Mouse (Mus musculus) retina, embryonic 14.5 days (tissue): Measurements from ENCODE around the gene Tnik.

ENCODE experiments used
- DNase-seq: peaks from one replicate; pipeline ENCODE4 v3.0.0-alpha.2; 2015; ENCODE audit warnings: low spot score

The Tnik gene

DNA sequence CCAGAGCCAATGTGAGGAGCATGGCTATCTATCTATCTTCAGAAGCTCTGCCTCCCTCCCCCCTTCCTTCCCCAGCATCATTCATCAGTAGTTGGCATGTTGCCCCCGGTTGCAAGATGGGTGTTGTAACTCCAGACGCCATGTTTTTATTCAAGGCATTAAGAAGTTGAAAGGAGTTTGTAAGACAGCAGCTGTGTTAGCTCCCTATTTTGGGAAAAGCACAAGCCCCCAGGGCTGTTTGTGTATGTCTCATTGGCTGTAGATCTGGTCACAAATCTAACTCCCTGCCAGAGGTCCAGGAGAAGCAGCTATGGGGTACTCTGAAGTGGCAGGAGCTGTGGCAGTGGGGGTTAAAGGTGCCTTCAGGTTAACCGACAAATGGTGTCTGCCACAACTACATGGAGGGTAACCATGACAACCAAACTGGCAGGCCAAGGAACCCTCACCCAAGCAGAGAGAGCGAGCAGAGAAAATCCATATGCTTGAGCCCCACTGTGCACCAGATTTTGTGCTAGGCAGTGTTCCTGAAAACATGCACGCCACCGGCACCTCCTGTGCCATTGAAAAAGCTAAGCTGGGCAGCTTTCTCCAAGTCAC, 287.6 kb downstream of the Tnik start:
- no peak for DNase-seq

DNA sequence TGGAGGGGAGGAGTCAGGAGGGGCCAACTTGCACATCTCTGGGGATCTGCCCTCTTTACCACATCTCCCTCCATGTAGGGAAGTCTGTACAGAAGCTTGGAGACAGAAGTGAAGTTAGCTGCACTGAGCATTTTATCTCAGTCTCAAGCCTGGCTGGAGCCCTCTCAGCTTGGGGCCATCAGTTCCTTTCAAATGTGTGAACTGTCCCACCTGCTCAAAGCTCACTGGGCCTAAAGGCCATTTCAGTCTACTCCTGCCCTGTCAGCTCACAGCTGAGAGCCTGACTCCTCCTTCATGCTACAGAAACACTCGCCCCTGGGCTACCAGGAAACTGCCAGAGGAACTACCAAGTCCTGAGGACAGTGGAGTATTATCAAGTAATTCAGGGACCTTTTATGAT, 288.7 kb downstream of the Tnik start:
- DNase-seq, result no peak

DNA sequence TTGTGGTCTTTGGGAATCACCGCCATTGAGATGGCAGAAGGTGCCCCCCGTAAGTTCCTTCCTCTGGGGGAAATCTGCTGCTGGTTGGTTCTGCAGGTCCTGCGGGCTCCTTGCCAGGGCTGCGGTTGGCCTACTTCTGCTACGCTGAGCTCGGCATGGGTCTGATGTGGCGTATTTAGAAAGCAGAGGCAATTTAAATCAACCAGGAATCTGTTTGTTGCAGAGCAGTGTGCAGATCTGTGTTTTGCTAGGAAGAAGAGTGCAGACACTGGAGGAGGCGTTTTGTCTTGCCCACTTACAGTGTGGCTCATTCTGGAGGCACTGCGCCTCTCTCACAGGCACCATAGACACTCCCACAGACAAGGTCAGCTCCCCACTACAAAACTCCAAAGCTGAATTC, 291.9 kb downstream of the Tnik start:
- peak; percentile 64 for DNase-seq

DNA sequence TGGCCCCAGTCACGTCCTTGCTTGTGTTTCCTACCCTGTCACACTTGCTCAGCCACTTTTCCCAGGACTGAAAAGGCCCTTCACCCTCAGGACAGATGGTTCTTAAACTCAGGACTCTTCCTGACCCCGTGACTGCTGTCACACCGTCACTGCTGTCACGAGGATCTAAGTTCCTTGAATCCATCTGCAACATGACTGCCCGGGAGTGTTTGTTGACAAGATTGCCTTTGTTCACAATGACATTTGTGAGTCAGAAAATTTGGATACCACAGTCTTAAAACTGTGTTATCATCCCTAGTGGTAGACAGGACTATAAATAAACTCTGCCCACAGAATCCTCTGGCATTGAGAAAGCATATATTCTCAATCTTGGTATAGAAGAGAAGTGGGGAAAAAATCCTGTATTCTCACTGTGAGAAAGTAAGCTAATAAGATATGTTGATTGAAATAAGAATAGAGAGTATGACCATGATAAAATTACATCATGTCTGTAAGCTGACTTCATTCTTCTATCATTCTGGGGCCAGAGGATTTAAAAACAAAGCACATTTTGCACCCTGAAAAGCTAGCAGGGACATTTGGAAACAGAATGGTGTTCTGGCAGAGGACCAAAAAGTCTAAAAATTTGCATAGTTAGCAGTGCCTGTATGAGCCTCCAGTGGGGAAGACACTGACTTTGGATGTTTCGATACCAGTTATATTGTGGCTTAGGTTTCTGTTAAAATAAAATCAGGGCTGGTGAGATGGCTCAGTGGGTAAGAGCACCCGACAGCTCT, 293.0 kb downstream of the Tnik start:
- no peak for DNase-seq

GRCm38 (mm10) chr3:28558328-28558871, 295.4 kb downstream of the Tnik start:
- no peak for DNase-seq

- no peak for DNase-seq
Observed at GRCm38 (mm10) chr3:28561408-28561807, 298.4 kb downstream of the Tnik start.

GRCm38 (mm10) chr3:28562612-28563332, 299.8 kb downstream of the Tnik start:
- DNase-seq, result peak; percentile 79

GRCm38 (mm10) chr3:28564370-28565357, 301.6 kb downstream of the Tnik start:
- DNase-seq, result no peak

GRCm38 (mm10) chr3:28577301-28577700, 314.3 kb downstream of the Tnik start:
- no peak for DNase-seq

- no peak for DNase-seq
Observed at GRCm38 (mm10) chr3:28578950-28579615, 316.1 kb downstream of the Tnik start.

- no peak for DNase-seq
Observed at GRCm38 (mm10) chr3:28585750-28586465, 322.9 kb downstream of the Tnik start.

DNA sequence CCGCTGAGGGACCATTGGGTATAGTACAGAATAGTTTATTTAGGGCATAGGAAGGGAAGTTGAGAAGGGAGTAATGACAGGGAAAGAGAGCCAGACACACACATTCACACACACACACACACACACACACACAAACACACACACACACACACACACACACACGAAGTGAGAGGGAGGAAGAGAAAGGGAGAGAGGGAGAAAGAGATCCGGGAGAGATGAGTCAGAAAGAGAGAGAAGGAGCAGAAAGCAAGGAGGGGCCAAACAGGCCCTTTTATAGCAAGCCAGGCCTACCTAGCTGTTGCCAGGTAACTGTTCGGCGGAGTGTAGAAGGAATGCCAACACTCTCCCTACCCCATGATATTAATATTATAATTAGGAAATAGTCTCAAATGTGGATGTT, 324.8 kb downstream of the Tnik start:
- DNase-seq, result no peak

GRCm38 (mm10) chr3:28591345-28591744, 328.3 kb downstream of the Tnik start:
- no peak for DNase-seq

DNA sequence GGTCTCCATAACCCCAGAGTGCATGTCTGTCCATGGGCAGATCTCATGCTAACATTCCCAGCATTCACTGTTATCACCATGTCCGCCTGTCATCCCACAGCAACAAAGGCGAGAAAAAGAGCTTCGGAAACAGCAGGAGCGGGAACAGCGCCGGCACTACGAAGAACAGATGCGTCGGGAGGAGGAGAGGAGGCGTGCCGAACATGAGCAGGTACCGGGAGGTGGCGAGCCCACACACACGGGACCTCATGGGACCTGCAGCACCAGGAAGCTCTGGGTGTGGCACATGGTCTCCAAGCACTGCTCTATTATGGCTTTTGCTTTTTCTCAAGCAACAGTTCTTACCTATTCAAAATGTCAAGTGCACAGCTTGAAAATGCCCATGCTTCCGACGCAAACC, 330.9 kb downstream of the Tnik start:
- DNase-seq, result no peak

- DNase-seq, result no peak
Observed at GRCm38 (mm10) chr3:28599476-28599875, 336.5 kb downstream of the Tnik start.

GRCm38 (mm10) chr3:28606741-28607140, 343.7 kb downstream of the Tnik start:
- no peak for DNase-seq

DNA sequence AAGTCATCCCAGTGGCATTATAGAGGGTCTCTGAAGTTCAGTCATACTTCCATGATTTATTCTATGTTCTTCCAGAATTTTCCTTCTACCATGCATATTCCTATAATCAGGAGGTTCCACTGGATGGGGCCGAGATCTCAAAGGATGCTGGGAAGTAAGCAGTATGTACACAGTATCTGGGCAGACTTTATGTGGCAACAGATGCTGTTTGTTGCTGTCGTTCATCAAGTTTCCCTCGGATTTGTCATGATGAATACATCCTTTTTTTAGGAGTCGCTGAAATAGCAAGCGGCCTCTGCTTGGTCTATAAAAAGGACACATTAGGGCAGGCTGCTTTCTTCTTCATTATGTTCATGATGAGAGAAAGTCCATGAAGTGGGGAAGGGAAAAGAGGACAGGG, 349.3 kb downstream of the Tnik start:
- DNase-seq, result no peak

DNA sequence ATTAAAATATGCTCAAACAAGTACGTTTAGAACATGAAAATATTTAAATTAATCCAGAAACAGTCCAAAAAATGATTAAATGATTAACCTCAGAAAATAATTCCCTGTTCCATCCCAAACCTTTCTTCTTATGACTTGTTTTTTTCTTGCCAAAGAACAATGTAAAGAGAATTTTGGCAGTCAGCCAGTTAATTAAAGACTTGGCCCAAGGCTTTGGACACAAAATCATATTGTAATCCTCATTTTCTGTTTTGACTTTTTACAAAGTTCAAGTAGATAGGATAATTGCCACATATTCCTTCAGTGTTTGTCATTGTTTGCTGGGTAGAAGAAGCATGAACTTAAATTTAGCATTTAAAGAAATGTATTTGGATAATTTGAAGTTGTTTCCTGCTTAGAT, 353.4 kb downstream of the Tnik start:
- no peak for DNase-seq

- no peak for DNase-seq
Observed at GRCm38 (mm10) chr3:28617008-28617627, 354.1 kb downstream of the Tnik start.

- DNase-seq, result no peak
Observed at GRCm38 (mm10) chr3:28621792-28622191, 358.8 kb downstream of the Tnik start.
